Comparison of ENCODE assay signal across 21 mouse cellular contexts in genomic region chr11:57010611-57011010, GRCm38 (mm10). TPM values are rescaled to one million over a fixed set of nuclear protein-coding genes. Genes with fewer than 3 reads are reported as not detected.
A peak's percentile ranks its signal among the peaks of the same experiment; 100 is the strongest.
DNase-seq lines count a peak whose midpoint lies in the region; ATAC-seq and TF ChIP-seq lines count a peak whose summit lies in the region.
"Had no signal": no experiment of that assay in that cellular context is flagged by ENCODE, and none has a peak within 500 bp of the region (broad histone marks: within the 10 kb centered on the region; RNA-seq: fewer than 3 reads in every experiment).

No protein-coding gene starts in this region.

- peak overlapping the region; percentile 90 for H3K27ac ChIP-seq in forebrain, postnatal 0 days (ENCODE audit: low read depth, low read length)
- no peak overlapping the region for H3K27ac ChIP-seq in forebrain, embryonic 11.5 days (ENCODE audit: low read depth, low read length)
- no peak overlapping the region for H3K27ac ChIP-seq in midbrain, embryonic 11.5 days (ENCODE audit: low read depth, low read length)
- no peak overlapping the region for H3K27ac ChIP-seq in midbrain, embryonic 10.5 days (replicated peaks)
- peak overlapping the region; percentile 87 for H3K27ac ChIP-seq in midbrain, embryonic 16.5 days (ENCODE audit: low read length)
- H3K27ac ChIP-seq: embryonic facial prominence, embryonic 13.5 days; heart, embryonic 15.5 days; limb, embryonic 13.5 days; liver, embryonic 13.5 days; midbrain, embryonic 12.5 days had no signal

- H3K27me3 ChIP-seq in forebrain, postnatal 0 days (ENCODE audit: insufficient read depth, low read length), result no peaks in the 10 kb centered on the region
- H3K27me3 ChIP-seq in forebrain, embryonic 11.5 days (ENCODE audit: control insufficient read depth, insufficient read depth, low read length), result peaks cover 2% of the 10 kb centered on the region; the same call in 1 of the 2 replicates
- H3K27me3 ChIP-seq in midbrain, embryonic 11.5 days (ENCODE audit: control insufficient read depth, insufficient read depth, low read length), result peaks cover 2% of the 10 kb centered on the region; the same call in 1 of the 2 replicates
- H3K27me3 ChIP-seq in midbrain, embryonic 10.5 days (ENCODE audit: low read depth, poor library complexity, severe bottlenecking), result peaks cover 42% of the 10 kb centered on the region
- H3K27me3 ChIP-seq in midbrain, embryonic 16.5 days (ENCODE audit: control insufficient read depth, insufficient read depth, low read depth, low read length), result no peaks in the 10 kb centered on the region

- TF ChIP-seq CTCF in forebrain, postnatal 0 days (IDR thresholded peaks at IDR 0.05; ENCODE audit: low read depth), result no peak

- ATAC-seq in forebrain, postnatal 0 days, result no peak
- no peak for ATAC-seq in forebrain, embryonic 11.5 days (replicated peaks; ENCODE audit: low FRiP score)
- no peak for ATAC-seq in midbrain, embryonic 11.5 days (ENCODE audit: low FRiP score)
- ATAC-seq in midbrain, embryonic 16.5 days, result no peak
- ATAC-seq: intestine, embryonic 16.5 days had no signal

- peak overlapping the region; percentile 33; the same call in 1 of the 2 replicates for H3K9ac ChIP-seq in forebrain, postnatal 0 days
- no peak overlapping the region for H3K9ac ChIP-seq in forebrain, embryonic 11.5 days (ENCODE audit: low read length)
- no peak overlapping the region for H3K9ac ChIP-seq in midbrain, embryonic 11.5 days (ENCODE audit: low read length)
- H3K9ac ChIP-seq in midbrain, embryonic 16.5 days (ENCODE audit: low read depth, low read length), result no peak overlapping the region
- H3K9ac ChIP-seq: embryonic facial prominence, embryonic 13.5 days; heart, embryonic 15.5 days; limb, embryonic 13.5 days; liver, embryonic 13.5 days; lung, embryonic 14.5 days had no signal

- H3K4me1 ChIP-seq in forebrain, postnatal 0 days (ENCODE audit: insufficient read depth), result peaks cover 4% of the 10 kb centered on the region; the same call in 1 of the 2 replicates
- H3K4me1 ChIP-seq in forebrain, embryonic 11.5 days (replicated peaks; ENCODE audit: control insufficient read depth, insufficient read depth, low read length), result peaks cover 2% of the 10 kb centered on the region; the same call in 1 of the 2 replicates
- H3K4me1 ChIP-seq in midbrain, embryonic 11.5 days (ENCODE audit: control insufficient read depth, insufficient read depth, low read length), result no peaks in the 10 kb centered on the region; the same call in 1 of the 2 replicates
- H3K4me1 ChIP-seq in midbrain, embryonic 10.5 days, result peaks cover 36% of the 10 kb centered on the region
- peaks cover 12% of the 10 kb centered on the region for H3K4me1 ChIP-seq in midbrain, embryonic 16.5 days (ENCODE audit: control insufficient read depth, insufficient read depth, low read length)
- H3K4me1 ChIP-seq: liver, embryonic 13.5 days had no signal

- H3K9me3 ChIP-seq in forebrain, postnatal 0 days (ENCODE audit: low read length), result no peaks in the 10 kb centered on the region
- H3K9me3 ChIP-seq in forebrain, embryonic 11.5 days (ENCODE audit: control insufficient read depth, low read length), result no peaks in the 10 kb centered on the region
- no peaks in the 10 kb centered on the region for H3K9me3 ChIP-seq in midbrain, embryonic 11.5 days (ENCODE audit: control insufficient read depth, low read length)
- no peaks in the 10 kb centered on the region for H3K9me3 ChIP-seq in midbrain, embryonic 10.5 days (replicated peaks)
- H3K9me3 ChIP-seq in midbrain, embryonic 16.5 days (replicated peaks; ENCODE audit: control insufficient read depth, low read length, poor library complexity, severe bottlenecking), result no peaks in the 10 kb centered on the region
- H3K9me3 ChIP-seq: embryonic facial prominence, embryonic 13.5 days; heart, embryonic 15.5 days; limb, embryonic 13.5 days; liver, embryonic 13.5 days; midbrain, embryonic 12.5 days had no signal

- H3K4me2 ChIP-seq in forebrain, postnatal 0 days (ENCODE audit: low read depth), result peak overlapping the region; percentile 52
- no peak overlapping the region for H3K4me2 ChIP-seq in forebrain, embryonic 11.5 days (ENCODE audit: low read depth, low read length, severe bottlenecking)
- no peak overlapping the region for H3K4me2 ChIP-seq in midbrain, embryonic 11.5 days
- H3K4me2 ChIP-seq in midbrain, embryonic 16.5 days (ENCODE audit: low read length), result peak overlapping the region; percentile 66
- H3K4me2 ChIP-seq: liver, embryonic 13.5 days; lung, embryonic 14.5 days had no signal

- DNase-seq in forebrain, postnatal 0 days, result peak; percentile 16
- no peak for DNase-seq in forebrain, embryonic 11.5 days (ENCODE audit: low spot score)
- DNase-seq in midbrain, embryonic 11.5 days (ENCODE audit: low spot score, missing footprints), result peak; percentile 83
- no peak for DNase-seq in midbrain, embryonic 10.5 days (ENCODE audit: low spot score)
- no peak for DNase-seq in adrenal gland, postnatal 14 days
- DNase-seq in Muller cell, postnatal 12 days (ENCODE audit: inconsistent ontology term), result no peak
- DNase-seq: B cell, adult 2 months; cerebellum, postnatal 10 days; gastrocnemius, postnatal 36 days; heart, postnatal 4 days; kidney, postnatal 4 days; liver, embryonic 13.5 days; lung, embryonic 14.5 days; lung, postnatal 4 days; thymus, adult 18-20 months had no signal

- WGBS in forebrain, postnatal 0 days, result 67% methylated on average over 6 of the region's 6 CpGs
- 86% methylated on average over 6 of the region's 6 CpGs for WGBS in forebrain, embryonic 11.5 days
- 70% methylated on average over 6 of the region's 6 CpGs for WGBS in midbrain, embryonic 11.5 days
- 74% methylated on average over 6 of the region's 6 CpGs for WGBS in midbrain, embryonic 10.5 days
- 71% methylated on average over 6 of the region's 6 CpGs for WGBS in midbrain, embryonic 16.5 days

- H3K36me3 ChIP-seq in forebrain, postnatal 0 days (ENCODE audit: insufficient read depth), result no peaks in the 10 kb centered on the region
- H3K36me3 ChIP-seq in forebrain, embryonic 11.5 days (ENCODE audit: control insufficient read depth, insufficient read depth, low read length), result no peaks in the 10 kb centered on the region
- H3K36me3 ChIP-seq in midbrain, embryonic 11.5 days (ENCODE audit: control insufficient read depth, insufficient read depth, low read length), result no peaks in the 10 kb centered on the region
- H3K36me3 ChIP-seq in midbrain, embryonic 10.5 days, result no peaks in the 10 kb centered on the region
- H3K36me3 ChIP-seq in midbrain, embryonic 16.5 days (ENCODE audit: control insufficient read depth, insufficient read depth, low read length), result no peaks in the 10 kb centered on the region
- H3K36me3 ChIP-seq: embryonic facial prominence, embryonic 13.5 days; heart, embryonic 15.5 days; limb, embryonic 13.5 days; liver, embryonic 13.5 days; midbrain, embryonic 12.5 days had no signal

- peak overlapping the region; percentile 58; the same call in 1 of the 2 replicates for H3K4me3 ChIP-seq in forebrain, postnatal 0 days (ENCODE audit: low read depth, low read length)
- H3K4me3 ChIP-seq in forebrain, embryonic 11.5 days (ENCODE audit: low read depth, low read length), result no peak overlapping the region
- no peak overlapping the region for H3K4me3 ChIP-seq in midbrain, embryonic 11.5 days (ENCODE audit: low read depth, low read length)
- no peak overlapping the region for H3K4me3 ChIP-seq in midbrain, embryonic 10.5 days
- H3K4me3 ChIP-seq in midbrain, embryonic 16.5 days (ENCODE audit: low read depth, low read length), result peak overlapping the region; percentile 54; the same call in 1 of the 2 replicates
- H3K4me3 ChIP-seq: embryonic facial prominence, embryonic 13.5 days; limb, embryonic 13.5 days; liver, embryonic 13.5 days had no signal

RNA-seq across cellular contexts. Expression of gene Gria1, which starts 0.6 kb away (rescaled TPM):
- total RNA-seq in forebrain, postnatal 0 days (2014; rRNA removed), result 103 and 121 TPM in 2 replicates
- 48.9 and 92.7 TPM in 2 replicates for polyA plus RNA-seq in forebrain, postnatal 0 days (2015; fragmentation: Nextera tagmentation; extraction: Ambion mirVana)
- 2.4 and 2.6 TPM in 2 replicates for polyA plus RNA-seq in forebrain, embryonic 11.5 days (2014; fragmentation: Nextera tagmentation; extraction: Ambion mirVana)
- polyA plus RNA-seq in midbrain, embryonic 11.5 days (2014; fragmentation: Nextera tagmentation; extraction: Ambion mirVana), result 1.8 and 3.1 TPM in 2 replicates
- 0.57 and 2.3 TPM in 2 replicates for polyA plus RNA-seq in midbrain, embryonic 10.5 days (2016; fragmentation: Nextera tagmentation; extraction: Ambion mirVana)
- 62.5 and 63.7 TPM in 2 replicates for polyA plus RNA-seq in midbrain, embryonic 16.5 days (2015; fragmentation: Nextera tagmentation; extraction: Ambion mirVana)
- 0.82 and 1.7 TPM in 2 replicates for total RNA-seq in adrenal gland, postnatal 14 days (2021)

Comparison
In these comparisons a context has a peak if more than half of its experiments do, and no peak if none do; other contexts are left out.
1. DNase-seq: peak in forebrain, postnatal 0 days (single experiment) and midbrain, embryonic 11.5 days (single experiment); none in forebrain, embryonic 11.5 days (single experiment), midbrain, embryonic 10.5 days (single experiment), adrenal gland, postnatal 14 days (single experiment) and Muller cell, postnatal 12 days (single experiment).
2. H3K27ac ChIP-seq: peak in forebrain, postnatal 0 days (single experiment) and midbrain, embryonic 16.5 days (single experiment); none in forebrain, embryonic 11.5 days (single experiment), midbrain, embryonic 11.5 days (single experiment) and midbrain, embryonic 10.5 days (single experiment).
3. H3K4me2 ChIP-seq: peak in forebrain, postnatal 0 days (single experiment) and midbrain, embryonic 16.5 days (single experiment); none in forebrain, embryonic 11.5 days (single experiment) and midbrain, embryonic 11.5 days (single experiment).
4. H3K4me3 ChIP-seq: peak in forebrain, postnatal 0 days (single experiment) and midbrain, embryonic 16.5 days (single experiment); none in forebrain, embryonic 11.5 days (single experiment), midbrain, embryonic 11.5 days (single experiment) and midbrain, embryonic 10.5 days (single experiment).
5. RNA of gene Gria1, which starts 0.6 kb away (polyA plus RNA-seq): 48.9 to 92.7 TPM in forebrain, postnatal 0 days and 62.5 to 63.7 TPM in midbrain, embryonic 16.5 days; 2.4 to 2.6 TPM in forebrain, embryonic 11.5 days, 1.8 to 3.1 TPM in midbrain, embryonic 11.5 days and 0.57 to 2.3 TPM in midbrain, embryonic 10.5 days; every median in the first group is over 10 times any median in the second.